Mouse (Mus musculus): ENCODE data around the gene 2010111I01Rik. TPM values are rescaled to one million over a fixed set of nuclear protein-coding genes. Genes with fewer than 3 reads are reported as not detected.

The 2010111I01Rik gene
- total and polyA plus RNA-seq, 2 experiments from 2014 or later, result 107 to 149 TPM

- H3K9me3 ChIP-seq (replicated peaks; ENCODE audit: control insufficient read depth, low read length), result no peaks in the 10 kb centered on the region
- peaks cover 17% of the 10 kb centered on the region for H3K36me3 ChIP-seq (replicated peaks; ENCODE audit: control insufficient read depth, insufficient read depth, low read length)
- H3K27ac ChIP-seq (ENCODE audit: low read depth), result peak overlapping the region; percentile 68
- ATAC-seq (ENCODE audit: insufficient read depth, low read depth), result no peak
- TF ChIP-seq EP300 (IDR thresholded peaks at IDR 0.05; ENCODE audit: low read depth) (no peak), CTCF (IDR thresholded peaks at IDR 0.05; ENCODE audit: low read depth) (no peak)
- DNase-seq (ENCODE audit: low spot score), result no peak
- WGBS, result 30% methylated on average over 5 of the region's 5 CpGs
- peak overlapping the region; percentile 12; the same call in 1 of the 2 replicates for H3K4me2 ChIP-seq (ENCODE audit: low read depth, low read length)
- H3K4me1 ChIP-seq (ENCODE audit: control insufficient read depth, insufficient read depth), result peaks cover 78% of the 10 kb centered on the region
- H3K9ac ChIP-seq (replicated peaks; ENCODE audit: low read depth, low read length), result 0 out of 2 replicates have a peak overlapping the region, but pooled peaks have one; percentile 13
- no peaks in the 10 kb centered on the region for H3K27me3 ChIP-seq (ENCODE audit: control insufficient read depth, insufficient read depth, low read length)
- H3K4me3 ChIP-seq (ENCODE audit: low read depth, low read length), result no peak overlapping the region
Measured at GRCm38 (mm10) chr13:63253147-63253546, 288.5 kb downstream of the 2010111I01Rik start.

DNA sequence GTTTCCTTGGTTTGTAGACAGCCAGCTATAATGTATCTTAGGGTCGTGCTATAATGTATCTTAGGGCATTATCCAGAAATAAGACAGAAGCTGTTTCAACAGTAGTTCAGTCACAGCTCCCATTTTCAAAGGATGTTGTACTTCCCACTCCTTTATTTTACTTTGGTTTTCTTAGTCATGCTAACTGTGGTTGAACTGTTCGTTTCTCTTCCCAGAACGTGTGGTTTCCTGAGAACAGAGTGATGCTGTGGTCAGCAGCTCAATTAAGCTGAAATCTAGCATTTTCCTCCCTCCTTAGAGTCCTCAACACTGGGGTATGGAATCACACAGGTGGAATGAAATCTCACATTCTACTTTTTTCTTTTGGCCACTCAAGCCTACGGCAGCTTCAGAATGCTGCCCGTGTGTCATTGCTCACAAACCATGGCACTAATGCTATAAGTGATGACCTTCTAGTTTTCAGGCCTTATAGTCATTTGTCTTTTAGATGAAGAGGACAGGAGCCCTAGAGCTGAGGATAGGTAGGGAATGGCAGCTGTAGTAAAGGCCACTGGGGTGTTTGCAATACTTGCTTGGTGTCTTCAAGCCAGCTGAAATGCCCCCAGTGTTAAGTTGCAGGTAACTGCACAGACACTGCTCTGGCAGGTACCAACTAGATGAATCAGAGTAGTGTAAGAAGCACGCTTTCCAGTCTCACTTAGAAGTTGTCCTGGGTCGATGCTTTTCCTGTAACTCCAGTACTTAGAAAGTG, 289.4 kb downstream of the 2010111I01Rik start:
- Histone ChIP-seq H3K4me2 (ENCODE audit: low read depth, low read length) (no peak overlapping the region), H3K4me3 (ENCODE audit: low read depth, low read length) (no peak overlapping the region), H3K27me3 (ENCODE audit: control insufficient read depth, insufficient read depth, low read length) (no peaks in the 10 kb centered on the region), H3K27ac (ENCODE audit: low read depth) (peak overlapping the region; percentile 79), H3K9ac (replicated peaks; ENCODE audit: low read depth, low read length) (no peak overlapping the region), H3K9me3 (replicated peaks; ENCODE audit: control insufficient read depth, low read length) (no peaks in the 10 kb centered on the region), H3K36me3 (replicated peaks; ENCODE audit: control insufficient read depth, insufficient read depth, low read length) (peaks cover 17% of the 10 kb centered on the region), H3K4me1 (ENCODE audit: control insufficient read depth, insufficient read depth) (peaks cover 80% of the 10 kb centered on the region)
- ATAC-seq (ENCODE audit: insufficient read depth, low read depth), result no peak
- 75% methylated on average over 7 of the region's 7 CpGs for WGBS
- no peak for TF ChIP-seq CTCF (IDR thresholded peaks at IDR 0.05; ENCODE audit: low read depth)
- TF ChIP-seq EP300 (IDR thresholded peaks at IDR 0.05; ENCODE audit: low read depth), result no peak
- no peak for DNase-seq (ENCODE audit: low spot score)

- Histone ChIP-seq H3K36me3 (replicated peaks; ENCODE audit: control insufficient read depth, insufficient read depth, low read length) (peaks cover 17% of the 10 kb centered on the region), H3K27ac (ENCODE audit: low read depth) (peak overlapping the region; percentile 79), H3K27me3 (ENCODE audit: control insufficient read depth, insufficient read depth, low read length) (no peaks in the 10 kb centered on the region), H3K9ac (replicated peaks; ENCODE audit: low read depth, low read length) (no peak overlapping the region), H3K4me2 (ENCODE audit: low read depth, low read length) (no peak overlapping the region), H3K9me3 (replicated peaks; ENCODE audit: control insufficient read depth, low read length) (no peaks in the 10 kb centered on the region), H3K4me1 (ENCODE audit: control insufficient read depth, insufficient read depth) (peaks cover 76% of the 10 kb centered on the region), H3K4me3 (ENCODE audit: low read depth, low read length) (no peak overlapping the region)
- ATAC-seq (ENCODE audit: insufficient read depth, low read depth) (peak; percentile 37), DNase-seq (ENCODE audit: low spot score) (peak; percentile 72)
- whole genome bisulfite sequencing, result 60% methylated on average over 5 of the region's 5 CpGs
- TF ChIP-seq CTCF (IDR thresholded peaks at IDR 0.05; ENCODE audit: low read depth) (no peak), EP300 (IDR thresholded peaks at IDR 0.05; ENCODE audit: low read depth) (no peak)
Measured at GRCm38 (mm10) chr13:63255519-63256011, 290.9 kb downstream of the 2010111I01Rik start.

- no peak overlapping the region for H3K9ac ChIP-seq (replicated peaks; ENCODE audit: low read depth, low read length)
- H3K27me3 ChIP-seq (ENCODE audit: control insufficient read depth, insufficient read depth, low read length), result no peaks in the 10 kb centered on the region
- peak overlapping the region; percentile 79 for H3K27ac ChIP-seq (ENCODE audit: low read depth)
- no peak overlapping the region for H3K4me2 ChIP-seq (ENCODE audit: low read depth, low read length)
- H3K36me3 ChIP-seq (replicated peaks; ENCODE audit: control insufficient read depth, insufficient read depth, low read length), result peaks cover 17% of the 10 kb centered on the region
- no peak for DNase-seq (ENCODE audit: low spot score)
- ATAC-seq (ENCODE audit: insufficient read depth, low read depth), result no peak
- TF ChIP-seq CTCF (IDR thresholded peaks at IDR 0.05; ENCODE audit: low read depth) (no peak), EP300 (IDR thresholded peaks at IDR 0.05; ENCODE audit: low read depth) (no peak)
- peaks cover 78% of the 10 kb centered on the region for H3K4me1 ChIP-seq (ENCODE audit: control insufficient read depth, insufficient read depth)
- no peaks in the 10 kb centered on the region for H3K9me3 ChIP-seq (replicated peaks; ENCODE audit: control insufficient read depth, low read length)
- no peak overlapping the region for H3K4me3 ChIP-seq (ENCODE audit: low read depth, low read length)
- WGBS, result 62% methylated on average over 6 of the region's 6 CpGs
Measured at GRCm38 (mm10) chr13:63256146-63256545, 291.5 kb downstream of the 2010111I01Rik start.

GRCm38 (mm10) chr13:63256807-63257206, 292.1 kb downstream of the 2010111I01Rik start:
- Histone ChIP-seq H3K9me3 (replicated peaks; ENCODE audit: control insufficient read depth, low read length) (no peaks in the 10 kb centered on the region), H3K4me3 (ENCODE audit: low read depth, low read length) (no peak overlapping the region), H3K4me2 (ENCODE audit: low read depth, low read length) (no peak overlapping the region), H3K36me3 (replicated peaks; ENCODE audit: control insufficient read depth, insufficient read depth, low read length) (peaks cover 19% of the 10 kb centered on the region), H3K27me3 (ENCODE audit: control insufficient read depth, insufficient read depth, low read length) (no peaks in the 10 kb centered on the region), H3K9ac (replicated peaks; ENCODE audit: low read depth, low read length) (no peak overlapping the region), H3K4me1 (ENCODE audit: control insufficient read depth, insufficient read depth) (peaks cover 81% of the 10 kb centered on the region), H3K27ac (ENCODE audit: low read depth) (peak overlapping the region; percentile 73)
- ATAC-seq (ENCODE audit: insufficient read depth, low read depth), result peak; percentile 73
- 34% methylated on average over 7 of the region's 7 CpGs for WGBS
- peak; percentile 45 for TF ChIP-seq CTCF (IDR thresholded peaks at IDR 0.05; ENCODE audit: low read depth)
- TF ChIP-seq EP300 (IDR thresholded peaks at IDR 0.05; ENCODE audit: low read depth), result 0 out of 2 replicates have a peak, but pooled peaks have one; percentile 53
- peak; percentile 73 for DNase-seq (ENCODE audit: low spot score)

Data from heart, postnatal 0 days (tissue).